Mouse (Mus musculus): ENCODE data around the gene Arhgap18. TPM values are rescaled to one million over a fixed set of nuclear protein-coding genes. Genes with fewer than 3 reads are reported as not detected.
A peak's percentile ranks its signal among the peaks of the same experiment; 100 is the strongest.

The Arhgap18 gene
- polyA plus RNA-seq, 2 experiments, result 14.2 to 24.3 TPM

- no peaks in the 10 kb centered on the region for H3K27me3 ChIP-seq (ENCODE audit: control insufficient read depth, insufficient read depth, low read length)
- H3K4me1 ChIP-seq (ENCODE audit: control insufficient read depth, insufficient read depth, low read length), result peaks cover 9% of the 10 kb centered on the region
- ATAC-seq (ENCODE audit: low FRiP score, low read depth) (no peak), DNase-seq (ENCODE audit: low spot score) (no peak)
- no peaks in the 10 kb centered on the region for H3K9me3 ChIP-seq (ENCODE audit: control insufficient read depth, low read length)
- no peak overlapping the region for H3K27ac ChIP-seq (replicated peaks; ENCODE audit: low read depth, low read length)
- WGBS, result 78% methylated on average over 8 of the region's 8 CpGs
- no peak overlapping the region for H3K4me2 ChIP-seq (replicated peaks; ENCODE audit: low read depth, low read length, severe bottlenecking)
- H3K9ac ChIP-seq (ENCODE audit: low read depth, low read length, severe bottlenecking), result no peak overlapping the region
- H3K4me3 ChIP-seq (replicated peaks; ENCODE audit: low read length), result no peak overlapping the region
- no peaks in the 10 kb centered on the region for H3K36me3 ChIP-seq (ENCODE audit: control insufficient read depth, insufficient read depth, low read length)
- no peak for TF ChIP-seq POLR2A (IDR thresholded peaks at IDR 0.05; ENCODE audit: borderline replicate concordance, extremely low read depth, insufficient read depth, insufficient read length)
These were observed 16.8 kb downstream of the Arhgap18 start for GRCm38 (mm10) chr10:26770035-26770434.

GRCm38 (mm10) chr10:26771938-26772623, 18.9 kb downstream of the Arhgap18 start:
- DNase-seq (ENCODE audit: low spot score) (peak; percentile 87), ATAC-seq (ENCODE audit: low FRiP score, low read depth) (peak; percentile 95)
- peak; percentile 72; the same call in 1 of the 2 replicates for TF ChIP-seq POLR2A (IDR thresholded peaks at IDR 0.05; ENCODE audit: borderline replicate concordance, extremely low read depth, insufficient read depth, insufficient read length)
- Histone ChIP-seq H3K36me3 (ENCODE audit: control insufficient read depth, insufficient read depth, low read length) (no peaks in the 10 kb centered on the region), H3K9ac (ENCODE audit: low read depth, low read length, severe bottlenecking) (peak overlapping the region; percentile 50), H3K4me2 (replicated peaks; ENCODE audit: low read depth, low read length, severe bottlenecking) (peak overlapping the region; percentile 88), H3K27me3 (ENCODE audit: control insufficient read depth, insufficient read depth, low read length) (no peaks in the 10 kb centered on the region), H3K27ac (replicated peaks; ENCODE audit: low read depth, low read length) (peak overlapping the region; percentile 70), H3K4me3 (replicated peaks; ENCODE audit: low read length) (peak overlapping the region; percentile 51), H3K4me1 (ENCODE audit: control insufficient read depth, insufficient read depth, low read length) (peaks cover 9% of the 10 kb centered on the region), H3K9me3 (ENCODE audit: control insufficient read depth, low read length) (no peaks in the 10 kb centered on the region)
- 6% methylated on average over 15 of the region's 15 CpGs for WGBS

DNA sequence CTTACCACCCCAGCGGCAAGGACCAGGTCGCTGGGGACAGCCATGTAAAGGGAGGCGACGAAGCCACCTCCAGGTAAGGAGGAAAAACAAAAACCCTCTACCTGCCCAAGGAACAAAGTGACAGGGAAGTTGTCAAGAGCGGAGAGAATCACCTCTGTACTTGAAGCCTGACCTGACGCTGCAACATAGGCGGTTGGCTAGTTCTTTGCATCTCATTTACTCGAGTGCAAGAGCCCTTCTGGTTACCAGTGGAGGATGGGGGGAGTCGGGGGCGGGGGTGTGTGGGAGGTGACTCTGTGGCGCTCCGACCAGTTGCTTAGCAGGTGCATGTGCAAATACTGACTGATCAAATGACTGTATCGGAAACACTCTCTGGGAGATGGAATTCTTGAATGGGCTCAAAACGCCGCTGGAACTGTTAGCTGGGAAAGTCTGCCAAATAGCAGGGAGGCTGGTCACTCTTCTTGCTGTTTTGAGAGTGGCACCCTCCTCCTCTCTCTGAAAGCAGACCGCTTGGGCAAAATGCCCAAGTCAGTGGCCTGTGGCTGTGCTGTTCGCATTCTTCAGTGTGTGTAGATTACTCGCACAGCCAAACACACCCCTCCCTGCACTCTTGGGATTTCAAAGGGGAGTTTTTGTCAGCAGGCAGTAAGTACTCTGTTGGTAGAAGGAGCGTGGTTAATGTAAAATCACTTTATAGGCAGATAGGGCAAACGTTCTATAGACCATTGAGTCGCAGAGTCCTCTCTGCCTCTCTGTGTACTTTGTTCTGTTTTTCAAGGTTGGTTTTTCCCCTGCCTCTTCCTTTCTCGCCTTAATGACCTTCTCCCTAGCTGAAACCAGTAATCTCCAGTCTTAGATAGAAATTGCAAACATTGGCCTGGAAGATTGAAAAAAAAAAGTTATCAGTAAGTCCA, 19.7 kb downstream of the Arhgap18 start:
- H3K27me3 ChIP-seq (ENCODE audit: control insufficient read depth, insufficient read depth, low read length), result no peaks in the 10 kb centered on the region
- peak; percentile 82 for DNase-seq (ENCODE audit: low spot score)
- H3K27ac ChIP-seq (replicated peaks; ENCODE audit: low read depth, low read length), result peak overlapping the region; percentile 70
- H3K4me2 ChIP-seq (replicated peaks; ENCODE audit: low read depth, low read length, severe bottlenecking), result peak overlapping the region; percentile 88
- under 1% methylated on average over 22 of the region's 22 CpGs for WGBS
- ATAC-seq (ENCODE audit: low FRiP score, low read depth), result peak; percentile 78
- peak overlapping the region; percentile 50 for H3K9ac ChIP-seq (ENCODE audit: low read depth, low read length, severe bottlenecking)
- H3K9me3 ChIP-seq (ENCODE audit: control insufficient read depth, low read length), result no peaks in the 10 kb centered on the region
- H3K4me1 ChIP-seq (ENCODE audit: control insufficient read depth, insufficient read depth, low read length), result peaks cover 9% of the 10 kb centered on the region
- no peak for TF ChIP-seq POLR2A (IDR thresholded peaks at IDR 0.05; ENCODE audit: borderline replicate concordance, extremely low read depth, insufficient read depth, insufficient read length)
- H3K36me3 ChIP-seq (ENCODE audit: control insufficient read depth, insufficient read depth, low read length), result no peaks in the 10 kb centered on the region
- H3K4me3 ChIP-seq (replicated peaks; ENCODE audit: low read length), result peak overlapping the region; percentile 51

- 33% methylated on average over 5 of the region's 5 CpGs for WGBS
- Histone ChIP-seq H3K4me2 (replicated peaks; ENCODE audit: low read depth, low read length, severe bottlenecking) (peak overlapping the region; percentile 88), H3K36me3 (ENCODE audit: control insufficient read depth, insufficient read depth, low read length) (no peaks in the 10 kb centered on the region), H3K27me3 (ENCODE audit: control insufficient read depth, insufficient read depth, low read length) (no peaks in the 10 kb centered on the region), H3K27ac (replicated peaks; ENCODE audit: low read depth, low read length) (peak overlapping the region; percentile 70; the same call in 1 of the 2 replicates), H3K4me1 (ENCODE audit: control insufficient read depth, insufficient read depth, low read length) (peaks cover 9% of the 10 kb centered on the region), H3K9me3 (ENCODE audit: control insufficient read depth, low read length) (no peaks in the 10 kb centered on the region), H3K9ac (ENCODE audit: low read depth, low read length, severe bottlenecking) (no peak overlapping the region), H3K4me3 (replicated peaks; ENCODE audit: low read length) (peak overlapping the region; percentile 51)
- TF ChIP-seq POLR2A (IDR thresholded peaks at IDR 0.05; ENCODE audit: borderline replicate concordance, extremely low read depth, insufficient read depth, insufficient read length), result no peak
- DNase-seq (ENCODE audit: low spot score) (no peak), ATAC-seq (ENCODE audit: low FRiP score, low read depth) (no peak)
These were observed 20.3 kb downstream of the Arhgap18 start for GRCm38 (mm10) chr10:26773541-26773940.

GRCm38 (mm10) chr10:26774266-26774665, 21.0 kb downstream of the Arhgap18 start:
- ATAC-seq (ENCODE audit: low FRiP score, low read depth) (no peak), DNase-seq (ENCODE audit: low spot score) (no peak)
- Histone ChIP-seq H3K4me2 (replicated peaks; ENCODE audit: low read depth, low read length, severe bottlenecking) (peak overlapping the region; percentile 88; the same call in 1 of the 2 replicates), H3K4me3 (replicated peaks; ENCODE audit: low read length) (0 out of 2 replicates have a peak overlapping the region, but pooled peaks have one; percentile 51), H3K27ac (replicated peaks; ENCODE audit: low read depth, low read length) (no peak overlapping the region), H3K9me3 (ENCODE audit: control insufficient read depth, low read length) (no peaks in the 10 kb centered on the region), H3K9ac (ENCODE audit: low read depth, low read length, severe bottlenecking) (no peak overlapping the region), H3K27me3 (ENCODE audit: control insufficient read depth, insufficient read depth, low read length) (no peaks in the 10 kb centered on the region), H3K36me3 (ENCODE audit: control insufficient read depth, insufficient read depth, low read length) (no peaks in the 10 kb centered on the region), H3K4me1 (ENCODE audit: control insufficient read depth, insufficient read depth, low read length) (peaks cover 9% of the 10 kb centered on the region)
- 73% methylated on average over 1 of the region's 1 CpGs for WGBS
- TF ChIP-seq POLR2A (IDR thresholded peaks at IDR 0.05; ENCODE audit: borderline replicate concordance, extremely low read depth, insufficient read depth, insufficient read length), result no peak

All from limb, embryonic 14.5 days (tissue).